Mouse (Mus musculus): Measurements from ENCODE around the gene Acsl5. TPM values are rescaled to one million over a fixed set of nuclear protein-coding genes. Genes with fewer than 3 reads are reported as not detected.

Acsl5 gene
- 221 TPM for polyA plus RNA-seq (2014; fragmentation: Illumina TruSeq; extraction: RNeasy Lipid Tissue Mini Kit (QIAGEN cat#74804); ENCODE audit: low read depth, low replicate concordance)

DNA sequence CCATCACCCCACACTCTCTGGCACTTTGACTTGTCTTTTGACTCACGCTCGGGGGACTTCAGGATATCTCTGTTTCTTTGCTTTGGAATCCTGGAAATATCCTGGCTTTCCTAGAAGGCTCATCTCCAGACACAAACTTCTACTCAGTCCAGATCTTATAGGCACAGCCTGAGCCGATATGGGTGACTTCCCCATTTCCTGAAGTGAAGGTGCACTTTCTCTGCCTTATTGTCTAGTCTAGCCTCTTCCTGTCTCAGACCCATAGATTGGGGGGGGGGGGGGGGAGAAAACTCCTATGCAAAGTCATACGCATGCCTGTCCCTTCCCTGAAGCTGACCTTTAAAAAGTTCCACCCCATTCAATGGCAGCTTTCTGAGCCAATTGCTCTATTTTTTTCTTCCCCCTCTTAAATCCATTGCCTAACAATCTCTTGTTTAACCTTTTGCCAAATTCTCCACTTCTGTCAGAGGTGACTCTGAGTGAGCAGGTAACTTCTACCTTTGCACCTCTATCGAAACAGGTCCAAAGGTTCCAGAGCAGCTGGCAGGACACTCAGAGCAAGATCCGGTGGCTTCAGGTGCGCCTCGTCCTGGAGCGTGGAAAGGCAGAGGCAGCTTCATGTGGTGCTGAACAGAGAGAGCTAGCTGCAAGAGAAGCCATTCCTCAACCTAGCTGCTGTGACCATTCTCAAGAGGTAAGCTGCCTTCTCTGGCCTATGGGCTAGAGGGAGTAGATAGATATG, at the start of gene Acsl5:
TSS of gene Acsl5 (plus strand) at position 556 of the 742 bp plus-strand sequence.

DNA sequence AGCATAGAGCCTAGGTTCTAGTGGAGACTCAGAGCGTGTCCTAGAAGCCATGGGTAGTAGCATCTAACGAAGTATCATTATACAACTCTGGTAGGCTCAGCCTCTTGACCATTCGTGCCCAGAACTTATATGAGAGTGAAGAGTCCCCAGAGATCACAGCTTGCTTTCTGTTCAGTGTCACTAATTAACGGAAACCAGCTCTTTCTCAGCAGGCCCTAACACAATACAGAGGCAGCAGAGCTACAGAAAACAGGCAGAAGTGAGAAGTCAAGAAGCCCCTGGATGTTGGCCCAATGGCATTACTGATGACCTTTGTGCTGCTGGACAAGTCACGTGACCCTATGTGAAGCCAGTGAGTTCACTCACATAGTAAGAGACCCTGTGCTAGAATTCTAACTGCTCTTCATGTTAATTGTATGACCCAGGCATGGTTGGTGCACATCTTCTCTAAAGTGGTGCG, 10.5 kb upstream of the Acsl5 start, which contains the start of gene Gucy2g:
TSS of gene Gucy2g (minus strand) at position 51 of the 460 bp plus-strand sequence.

DNA sequence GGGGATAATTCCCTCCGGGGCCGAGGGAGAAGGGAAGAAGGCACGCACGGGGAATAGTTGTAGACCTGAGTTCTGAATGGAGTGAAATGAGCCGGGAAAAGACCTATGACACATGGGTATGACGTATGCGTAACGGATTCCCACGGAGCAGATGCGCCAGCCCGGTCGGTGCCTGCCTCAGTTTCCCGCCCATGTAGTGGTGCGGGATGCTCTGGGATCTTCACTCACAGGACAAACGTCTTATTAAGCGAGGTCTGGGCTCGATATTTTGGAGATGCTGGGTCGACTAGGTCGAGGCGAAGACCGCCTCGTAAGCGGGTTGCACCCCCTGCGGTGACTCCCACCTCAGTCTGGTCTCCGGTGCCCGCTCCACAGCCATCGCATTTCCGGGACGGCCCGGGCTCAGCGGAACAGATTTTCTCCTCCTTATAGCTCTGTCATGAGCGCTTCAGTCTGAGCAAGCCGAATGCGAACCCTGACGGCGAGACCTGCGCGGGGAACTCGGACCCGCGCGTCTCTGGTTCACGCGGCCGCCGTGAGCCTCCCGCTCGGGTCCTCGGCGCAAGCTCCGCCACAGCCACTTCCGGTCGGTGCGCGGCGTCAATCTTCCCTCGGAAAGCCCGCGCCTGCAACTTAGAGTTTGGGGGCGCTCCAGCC, 63.8 kb downstream of the Acsl5 start, which contains the start of gene Zdhhc6:
TSS of gene Zdhhc6 (minus strand) at position 581 of the 657 bp plus-strand sequence.

DNA sequence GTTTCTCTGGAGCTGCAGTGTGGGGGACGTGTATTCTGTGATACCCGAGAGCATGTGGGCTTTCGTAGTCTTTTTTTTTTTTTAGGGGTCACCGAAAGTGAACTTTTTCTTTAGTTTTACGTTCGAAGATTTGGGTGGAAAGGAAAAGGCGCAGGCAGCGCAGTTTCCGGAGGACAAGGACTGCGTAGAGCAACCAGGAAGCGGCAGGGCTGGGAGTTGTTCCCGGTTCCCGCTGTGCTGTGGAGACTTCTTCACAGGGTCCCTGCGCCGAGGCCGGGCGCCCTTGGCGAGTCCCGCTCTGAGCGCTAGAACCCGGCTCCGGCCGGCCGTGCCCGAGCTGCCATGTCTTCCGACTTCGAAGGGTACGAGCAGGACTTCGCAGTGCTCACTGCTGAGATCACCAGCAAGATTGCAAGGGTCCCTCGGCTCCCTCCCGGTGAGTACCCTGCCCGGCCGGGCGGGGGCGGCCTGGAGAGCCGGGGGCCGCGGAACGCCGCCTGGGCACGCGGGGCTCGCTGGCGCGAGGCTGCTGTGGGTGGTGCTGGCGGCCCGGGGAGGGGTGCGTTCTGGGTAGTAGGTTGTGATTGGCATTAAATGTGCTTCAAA, 64.5 kb downstream of the Acsl5 start, which contains the start of gene Vti1a:
TSS of gene Vti1a (plus strand) at position 187 of the 606 bp plus-strand sequence.

Other genes with a start within 250 kb of the Acsl5 start
- gene Gpam, start 124.7 kb upstream of the Acsl5 start, polyA plus RNA-seq (2014; fragmentation: Illumina TruSeq; extraction: RNeasy Lipid Tissue Mini Kit (QIAGEN cat#74804); ENCODE audit: low read depth, low replicate concordance): 169 TPM
- gene Tectb, start 71.2 kb upstream of the Acsl5 start, polyA plus RNA-seq (2014; fragmentation: Illumina TruSeq; extraction: RNeasy Lipid Tissue Mini Kit (QIAGEN cat#74804); ENCODE audit: low read depth, low replicate concordance): not detected
- not detected for gene Gucy2g, start 10.7 kb upstream of the Acsl5 start, polyA plus RNA-seq (2014; fragmentation: Illumina TruSeq; extraction: RNeasy Lipid Tissue Mini Kit (QIAGEN cat#74804); ENCODE audit: low read depth, low replicate concordance)
- 96.5 TPM for gene Zdhhc6, start 64.1 kb downstream of the Acsl5 start, polyA plus RNA-seq (2014; fragmentation: Illumina TruSeq; extraction: RNeasy Lipid Tissue Mini Kit (QIAGEN cat#74804); ENCODE audit: low read depth, low replicate concordance)
- 36.3 TPM for gene Vti1a, start 64.4 kb downstream of the Acsl5 start, polyA plus RNA-seq (2014; fragmentation: Illumina TruSeq; extraction: RNeasy Lipid Tissue Mini Kit (QIAGEN cat#74804); ENCODE audit: low read depth, low replicate concordance)

All from adrenal gland, adult 10 weeks (tissue).